Mouse (Mus musculus) hindbrain, embryonic 14.5 days (tissue): ENCODE measurements at regions not wholly inside any gene's neighbourhood (a gene's known extent, or its start where the extent isn't known, plus 50 kb on each side); places are given as distances from the start of the nearest gene placed in this dataset.

Experiments used
- ATAC-seq: fragments of 200-750 bp; cut with Nextera tagmentation; 2 replicates; pipeline ENCODE4 v1.8.0; 2017; ENCODE audit warnings: moderate number of reproducible peaks, mild to moderate bottlenecking, moderate TSS enrichment, moderate library complexity; ENCODE audit not compliant: low FRiP score
- DNase-seq: peaks from one replicate; pipeline ENCODE4 v3.0.0-alpha.2; 2015; ENCODE audit warnings: low spot score
- H3K27ac ChIP-seq: fragments of 300-500 bp; sonication (generic); 2 replicates; pipeline ENCODE4 v1.5.1; 2014; ENCODE audit warnings: mild to moderate bottlenecking, moderate library complexity
- H3K27me3 ChIP-seq: fragments of 300-500 bp; sonication (generic); 2 replicates; pipeline ENCODE4 v1.6.1; 2014; ENCODE audit warnings: mild to moderate bottlenecking, low read length, mixed read lengths; ENCODE audit not compliant: control insufficient read depth, insufficient read depth
- H3K36me3 ChIP-seq: fragments of 300-500 bp; sonication (generic); replicated peaks from 2 replicates; pipeline ENCODE4 v1.6.1; 2014; ENCODE audit not compliant: control insufficient read depth, insufficient read depth
- H3K4me1 ChIP-seq: fragments of 300-500 bp; sonication (generic); replicated peaks from 2 replicates; pipeline ENCODE4 v1.6.1; 2014; ENCODE audit warnings: antibody characterized with exemption, low read length, mixed read lengths; ENCODE audit not compliant: control insufficient read depth, insufficient read depth
- H3K4me2 ChIP-seq: fragments of 300-500 bp; sonication (generic); replicated peaks from 2 replicates; pipeline ENCODE4 v1.6.1; 2014; ENCODE audit warnings: mild to moderate bottlenecking, moderate library complexity
- H3K4me3 ChIP-seq: fragments of 300-500 bp; sonication (generic); replicated peaks from 2 replicates; pipeline ENCODE4 v1.5.1; 2014; ENCODE audit warnings: mild to moderate bottlenecking, low read length
- H3K9ac ChIP-seq: fragments of 300-500 bp; sonication (generic); 2 replicates; pipeline ENCODE4 v1.6.1; 2014
- H3K9me3 ChIP-seq: fragments of 300-500 bp; sonication (generic); 2 replicates; pipeline ENCODE4 v1.6.1; 2016; ENCODE audit warnings: low read length; ENCODE audit not compliant: control insufficient read depth
- WGBS: fragments of 180-500 bp; shearing (Covaris S2); extraction: QIAGEN DNeasy Blood & Tissue Kit; methylation state at CpG from one replicate; pipeline ENCODE4 v1.1.7; 2014; 5-methylcytosine and 5-hydroxymethylcytosine counted together

GRCm38 (mm10) chr5:99838236-99838775, 67.7 kb upstream of the Vamp9 start:
- DNase-seq: no peak
- 36% methylated on average over 6 of the region's 6 CpGs for WGBS
- H3K9me3 ChIP-seq: no peaks in the 10 kb centered on the region
- H3K27ac ChIP-seq: no peak overlapping the region
- ATAC-seq: no peak
- H3K36me3 ChIP-seq: no peaks in the 10 kb centered on the region
- H3K9ac ChIP-seq: no peak overlapping the region
- no peak overlapping the region for H3K4me2 ChIP-seq
- H3K27me3 ChIP-seq: no peaks in the 10 kb centered on the region
- H3K4me3 ChIP-seq: no peak overlapping the region
- H3K4me1 ChIP-seq: peaks cover 10% of the 10 kb centered on the region; the same call in 1 of the 2 replicates

- 95% methylated on average over 11 of the region's 11 CpGs for WGBS
- DNase-seq (no peak), ATAC-seq (no peak)
- H3K4me2 ChIP-seq: no peak overlapping the region
- no peaks in the 10 kb centered on the region for H3K27me3 ChIP-seq
- H3K9ac ChIP-seq: no peak overlapping the region
- H3K9me3 ChIP-seq: no peaks in the 10 kb centered on the region
- H3K27ac ChIP-seq: no peak overlapping the region
- no peaks in the 10 kb centered on the region for H3K36me3 ChIP-seq
- no peak overlapping the region for H3K4me3 ChIP-seq
- H3K4me1 ChIP-seq: peaks cover 10% of the 10 kb centered on the region; the same call in 1 of the 2 replicates
Measured at GRCm38 (mm10) chr5:99839661-99840060, 66.4 kb upstream of the Vamp9 start.

- Histone ChIP-seq H3K4me1 (peaks cover 15% of the 10 kb centered on the region), H3K4me3 (no peak overlapping the region), H3K27me3 (no peaks in the 10 kb centered on the region), H3K27ac (peak overlapping the region; percentile 57; the same call in 1 of the 2 replicates), H3K36me3 (no peaks in the 10 kb centered on the region), H3K4me2 (peak overlapping the region; percentile 10; the same call in 1 of the 2 replicates), H3K9ac (0 out of 2 replicates have a peak overlapping the region, but pooled peaks have one; percentile 28), H3K9me3 (no peaks in the 10 kb centered on the region)
- peak; percentile 77; the same call in 1 of the 2 replicates for ATAC-seq
- WGBS: 26% methylated on average over 9 of the region's 9 CpGs
- peak; percentile 61 for DNase-seq
Measured at GRCm38 (mm10) chr5:99840884-99841283, 65.2 kb upstream of the Vamp9 start.

GRCm38 (mm10) chr5:99845565-99846255, 60.3 kb upstream of the Vamp9 start:
- DNase-seq (peak; percentile 52), ATAC-seq (peak; percentile 80)
- Histone ChIP-seq H3K36me3 (no peaks in the 10 kb centered on the region), H3K4me2 (no peak overlapping the region), H3K9ac (no peak overlapping the region), H3K27ac (peak overlapping the region; percentile 56), H3K9me3 (no peaks in the 10 kb centered on the region), H3K27me3 (no peaks in the 10 kb centered on the region), H3K4me1 (peaks cover 21% of the 10 kb centered on the region), H3K4me3 (no peak overlapping the region)
- WGBS: 55% methylated on average over 11 of the region's 11 CpGs

GRCm38 (mm10) chr5:99848158-99848988, 57.7 kb upstream of the Vamp9 start:
- H3K4me3 ChIP-seq: no peak overlapping the region
- no peak overlapping the region for H3K4me2 ChIP-seq
- peaks cover 16% of the 10 kb centered on the region; the same call in 1 of the 2 replicates for H3K4me1 ChIP-seq
- H3K27me3 ChIP-seq: no peaks in the 10 kb centered on the region
- DNase-seq (no peak), ATAC-seq (no peak)
- WGBS: 73% methylated on average over 17 of the region's 17 CpGs
- H3K27ac ChIP-seq: 0 out of 2 replicates have a peak overlapping the region, but pooled peaks have one; percentile 33
- H3K9ac ChIP-seq: no peak overlapping the region
- no peaks in the 10 kb centered on the region for H3K36me3 ChIP-seq
- no peaks in the 10 kb centered on the region for H3K9me3 ChIP-seq

GRCm38 (mm10) chr5:99849001-99849400, 57.1 kb upstream of the Vamp9 start:
- Histone ChIP-seq H3K9me3 (no peaks in the 10 kb centered on the region), H3K9ac (no peak overlapping the region), H3K27me3 (no peaks in the 10 kb centered on the region), H3K36me3 (no peaks in the 10 kb centered on the region), H3K4me3 (no peak overlapping the region), H3K4me1 (peaks cover 16% of the 10 kb centered on the region; the same call in 1 of the 2 replicates), H3K4me2 (no peak overlapping the region), H3K27ac (peak overlapping the region; percentile 33; the same call in 1 of the 2 replicates)
- DNase-seq (no peak), ATAC-seq (no peak)
- WGBS: 38% methylated on average over 9 of the region's 9 CpGs

- WGBS: 54% methylated on average over 4 of the region's 4 CpGs
- Histone ChIP-seq H3K4me2 (no peak overlapping the region), H3K9ac (no peak overlapping the region), H3K4me1 (0 out of 2 replicates have a peak, but pooled peaks cover 5% of the 10 kb centered on the region), H3K9me3 (no peaks in the 10 kb centered on the region), H3K36me3 (no peaks in the 10 kb centered on the region), H3K27me3 (no peaks in the 10 kb centered on the region), H3K4me3 (no peak overlapping the region), H3K27ac (no peak overlapping the region)
- no peak for ATAC-seq
- DNase-seq: no peak
Measured at GRCm38 (mm10) chr5:99852316-99852715, 53.7 kb upstream of the Vamp9 start.
